Mouse (Mus musculus): ENCODE measurements around the gene Ash1l. TPM values are rescaled to one million over a fixed set of nuclear protein-coding genes. Genes with fewer than 3 reads are reported as not detected.

Ash1l gene
- total RNA-seq, 4 experiments from 2014 or later, result 40.2 to 43.4 (median 42.0) TPM

DNA sequence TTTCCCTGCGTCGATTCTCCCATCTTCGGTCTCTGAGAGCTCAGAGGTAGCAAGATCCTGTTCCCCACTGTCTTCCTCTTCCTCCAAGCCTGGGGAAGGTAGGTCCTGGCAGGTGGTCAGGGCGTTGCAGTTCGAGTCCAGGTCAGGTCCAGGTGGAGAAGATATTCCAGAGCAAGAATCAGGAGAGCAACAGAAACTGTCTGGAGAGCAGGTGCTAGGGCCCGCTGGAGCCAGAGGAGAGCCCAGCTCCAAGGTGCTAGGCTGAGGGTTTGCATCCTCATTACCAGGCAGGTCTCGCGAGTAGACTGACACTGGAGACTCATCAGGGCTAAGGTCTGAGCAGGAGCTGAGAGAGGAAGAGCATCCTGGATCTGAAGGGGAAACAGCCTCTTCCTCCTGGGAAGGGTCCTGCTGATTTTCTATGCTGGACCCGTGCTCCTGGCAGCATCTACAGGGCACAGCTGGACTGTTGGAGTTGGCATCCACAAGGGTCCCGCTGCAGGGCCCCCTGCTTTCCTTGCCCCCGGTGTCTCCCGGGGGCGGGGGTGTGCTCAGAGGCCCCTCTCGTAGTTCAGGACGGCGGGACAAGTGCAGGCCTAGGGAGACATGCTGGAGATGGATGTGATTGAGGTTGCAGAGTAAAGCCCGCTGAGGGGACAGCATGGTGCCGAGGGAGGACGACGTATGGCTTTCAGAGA lies 141.5 kb downstream of the Ash1l start:
- no peak for DNase-seq (ENCODE audit: low spot score)

GRCm38 (mm10) chr3:89092509-89093090 lies 142.2 kb downstream of the Ash1l start:
- DNase-seq (ENCODE audit: low spot score), result no peak

DNA sequence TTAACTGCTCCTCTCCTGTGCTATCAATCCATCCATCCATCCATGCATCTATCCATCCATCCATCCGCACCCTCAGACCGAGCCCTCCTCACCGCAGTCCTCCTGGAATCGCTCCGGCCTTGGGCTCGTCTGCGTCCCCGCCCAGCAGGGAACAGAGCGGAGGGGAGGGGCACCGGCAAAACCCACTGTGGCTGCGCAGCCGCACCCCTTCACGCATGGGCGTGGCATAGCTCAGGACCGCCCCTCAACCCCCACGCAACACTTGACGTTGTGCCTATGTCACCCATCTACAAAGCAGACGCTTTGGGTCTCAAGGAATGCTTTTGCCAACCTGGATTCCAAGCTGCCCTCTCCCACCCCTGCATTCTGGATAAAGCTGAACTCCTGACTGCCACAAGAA lies 142.8 kb downstream of the Ash1l start, which contains the start of gene Rusc1:
Gene Rusc1, minus strand, starts transcription at position 137 of the 400 bp plus-strand sequence.
- DNase-seq (ENCODE audit: low spot score), result peak; percentile 78

GRCm38 (mm10) chr3:89094021-89094420 lies 143.6 kb downstream of the Ash1l start:
- DNase-seq (ENCODE audit: low spot score), result no peak

DNA sequence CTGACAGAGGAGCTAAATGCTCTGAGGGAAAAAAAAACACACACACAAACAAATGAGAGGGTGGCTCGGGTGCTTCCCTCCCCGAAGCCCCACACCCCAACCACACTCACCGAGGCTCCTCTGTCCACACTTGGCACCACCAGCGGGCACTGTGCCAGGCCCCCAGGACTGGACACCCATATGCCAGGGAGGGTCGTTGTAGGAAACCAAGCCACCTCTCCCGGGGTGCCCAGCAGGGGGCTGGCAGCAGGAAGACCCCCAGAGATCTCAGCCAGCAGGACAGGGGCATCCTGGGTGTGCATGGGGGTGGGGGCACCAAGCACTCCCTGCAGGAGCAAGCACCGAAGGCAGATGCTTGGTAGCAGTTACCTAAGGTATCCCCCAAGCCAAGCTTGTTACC lies 150.4 kb downstream of the Ash1l start, which contains the start of gene Gm43738:
Gene Gm43738, minus strand, starts transcription at position 289 of the 400 bp plus-strand sequence.
- no peak for DNase-seq (ENCODE audit: low spot score)

GRCm38 (mm10) chr3:89101459-89101811 lies 151.0 kb downstream of the Ash1l start:
- no peak for DNase-seq (ENCODE audit: low spot score)

DNA sequence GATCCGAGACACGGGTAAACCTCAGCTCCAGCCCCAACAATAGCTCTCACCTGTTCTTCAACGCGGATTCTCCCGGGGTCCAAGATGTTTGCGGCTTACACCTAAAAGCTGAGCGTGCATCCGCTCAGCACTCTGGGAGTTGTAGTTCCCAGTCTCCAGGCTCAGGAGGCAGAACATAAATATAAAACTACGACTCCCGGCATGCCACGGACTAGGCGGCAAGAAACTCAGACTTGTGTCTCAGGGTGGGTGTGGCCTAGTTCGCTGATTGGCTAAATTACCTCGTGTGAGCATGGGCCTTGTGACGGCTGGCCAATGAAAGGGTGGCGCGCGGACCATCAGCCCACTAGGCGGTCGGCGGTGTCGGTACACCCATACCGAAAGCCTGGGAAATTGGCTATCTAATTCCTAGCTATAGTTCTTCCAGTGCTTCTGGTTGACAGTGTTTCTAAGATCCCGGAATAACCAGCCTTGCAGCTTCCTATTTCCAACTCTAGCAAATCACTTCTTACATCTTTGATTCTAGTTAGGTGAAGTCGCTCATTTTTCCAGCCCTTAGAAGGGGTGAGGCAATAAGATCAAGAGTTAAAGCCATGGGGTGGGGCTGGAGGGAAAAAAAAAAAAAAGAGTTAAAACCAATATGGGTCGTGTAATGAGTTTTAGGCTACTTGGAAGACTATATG lies 151.5 kb downstream of the Ash1l start, which contains the start of gene Fdps:
Gene Fdps, minus strand, starts transcription at position 148 of the 683 bp plus-strand sequence.
- DNase-seq (ENCODE audit: low spot score), result peak; percentile 97

GRCm38 (mm10) chr3:89102495-89103290 lies 152.3 kb downstream of the Ash1l start:
- no peak for DNase-seq (ENCODE audit: low spot score)

DNA sequence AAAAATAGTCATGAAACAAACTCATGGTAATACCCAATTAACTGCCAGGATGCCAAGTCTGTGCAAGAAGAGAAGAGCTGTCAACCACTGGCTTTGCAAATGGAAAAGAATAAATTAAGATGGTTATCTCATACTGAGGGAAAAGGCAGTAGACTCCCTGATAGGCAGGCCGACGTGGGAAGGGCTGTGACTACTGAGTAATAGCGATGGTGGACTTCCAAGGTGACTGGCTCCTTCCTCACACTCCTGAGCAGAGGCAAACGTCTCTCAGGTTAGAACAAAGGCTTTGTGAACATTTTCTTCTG lies 152.8 kb downstream of the Ash1l start:
- no peak for DNase-seq (ENCODE audit: low spot score)

- no peak for DNase-seq (ENCODE audit: low spot score)
Observed at GRCm38 (mm10) chr3:89106881-89107280, 156.5 kb downstream of the Ash1l start.

GRCm38 (mm10) chr3:89107545-89107944 lies 157.1 kb downstream of the Ash1l start:
- no peak for DNase-seq (ENCODE audit: low spot score)

DNA sequence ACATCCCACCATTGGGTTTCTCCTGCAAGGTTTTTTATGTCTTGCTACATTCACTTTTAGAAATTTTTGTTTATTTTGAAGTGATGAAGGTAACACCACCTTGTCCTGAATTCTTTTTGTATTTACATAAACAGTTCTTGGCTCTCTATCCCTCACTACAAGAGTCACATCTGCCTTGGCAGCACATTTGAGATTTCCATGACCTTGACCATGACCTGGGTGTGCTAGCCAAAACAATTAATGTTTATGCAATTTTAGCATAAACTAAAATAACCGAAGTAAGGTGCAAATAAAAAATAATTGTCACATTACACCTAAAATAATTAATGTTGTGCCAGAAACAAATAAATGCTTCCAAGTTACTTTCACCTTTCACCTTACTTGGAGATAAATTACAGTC lies 157.7 kb downstream of the Ash1l start:
- DNase-seq (ENCODE audit: low spot score), result no peak

GRCm38 (mm10) chr3:89113058-89113457 lies 162.6 kb downstream of the Ash1l start:
- no peak for DNase-seq (ENCODE audit: low spot score)

- DNase-seq (ENCODE audit: low spot score), result no peak
Observed at GRCm38 (mm10) chr3:89115522-89115921, 165.1 kb downstream of the Ash1l start.

GRCm38 (mm10) chr3:89123313-89123712 lies 172.9 kb downstream of the Ash1l start:
- no peak for DNase-seq (ENCODE audit: low spot score)

DNA sequence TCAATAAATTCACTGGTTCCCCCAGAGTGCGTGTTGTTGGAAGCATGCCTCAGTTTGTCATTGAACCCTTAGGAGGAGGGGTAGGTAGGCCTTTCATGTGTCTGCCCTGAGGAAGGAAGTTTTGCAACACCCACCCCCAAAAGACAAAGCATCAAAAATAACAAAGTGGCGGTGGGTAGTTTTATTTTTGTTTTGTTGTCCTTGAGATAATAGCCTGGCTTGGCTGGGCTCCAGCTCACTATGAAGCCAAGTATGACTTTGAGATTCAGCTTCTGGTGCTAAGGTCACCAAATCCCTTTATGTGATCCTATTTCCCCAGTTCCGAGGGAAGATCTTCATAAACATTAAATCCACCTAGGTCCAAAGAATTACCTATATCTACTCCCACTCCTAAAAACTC lies 173.8 kb downstream of the Ash1l start:
- DNase-seq (ENCODE audit: low spot score), result no peak

- no peak for DNase-seq (ENCODE audit: low spot score)
Observed at GRCm38 (mm10) chr3:89125981-89126380, 175.6 kb downstream of the Ash1l start.

Other genes with a start within 250 kb of the Ash1l start
- gene Rit1, start 233.8 kb upstream of the Ash1l start, total RNA-seq (2022), result 10 to 100 TPM; 61.8 to 76.1 (median 67.9) TPM
- 1 to 10 TPM; 6.4 to 9.0 (median 7.7) TPM for gene Syt11, start 175.5 kb upstream of the Ash1l start, total RNA-seq (2022)
- gene Gon4l, start 115.4 kb upstream of the Ash1l start, total RNA-seq (2022), result 10 to 100 TPM; 19.6 to 20.3 (median 19.9) TPM
- 10 to 100 TPM; 12.1 to 15.6 (median 12.9) TPM for gene Msto1, start 36.6 kb upstream of the Ash1l start, total RNA-seq (2022)
- 100 to 1,000 TPM; 142 to 154 (median 149) TPM for gene Dap3, start 559 bp downstream of the Ash1l start, total RNA-seq (2022)
- gene Rusc1, start 142.7 kb downstream of the Ash1l start, total RNA-seq (2022), result 10 to 100 TPM; 24.4 to 29.1 (median 28.5) TPM
- gene Gm43738, start 150.5 kb downstream of the Ash1l start, total RNA-seq (2022), result not detected
- 10 to 100 TPM; 20.8 to 23.2 (median 22.3) TPM for gene Fdps, start 151.3 kb downstream of the Ash1l start, total RNA-seq (2022)
- gene Pklr, start 185.5 kb downstream of the Ash1l start, total RNA-seq (2022), result not detected
- gene Hcn3, start 209.6 kb downstream of the Ash1l start, total RNA-seq (2022), result under 1 TPM in 3 of 4 experiments, not detected in 1; 0.12 to 0.75 (median 0.72) TPM
- gene Clk2, start 214.2 kb downstream of the Ash1l start, total RNA-seq (2022), result 10 to 100 TPM; 14.6 to 19.3 (median 17.2) TPM
- gene Scamp3, start 226.9 kb downstream of the Ash1l start, total RNA-seq (2022), result 10 to 100 TPM; 49.4 to 57.8 (median 53.3) TPM
- 1 to 10 TPM; 2.6 to 4.8 (median 4.3) TPM for gene Fam189b, start 232.5 kb downstream of the Ash1l start, total RNA-seq (2022)